Mouse (Mus musculus) ES-Bruce4 (cell line): ENCODE measurements around the gene Naa40. TPM values are rescaled to one million over a fixed set of nuclear protein-coding genes. Genes with fewer than 3 reads are reported as not detected.

ENCODE experiments used
- H3K27ac ChIP-seq: 2 replicates; pipeline ENCODE4 v1.5.1; 2012; ENCODE audit warnings: low read length, inconsistent platforms; ENCODE audit not compliant: insufficient read depth
- H3K27me3 ChIP-seq: 2 replicates; pipeline ENCODE4 v1.6.1; 2012; ENCODE audit warnings: mild to moderate bottlenecking, low read length, inconsistent platforms; ENCODE audit not compliant: control insufficient read depth, poor library complexity, insufficient read depth, severe bottlenecking
- H3K36me3 ChIP-seq: 2 replicates; pipeline ENCODE4 v1.6.1; 2012; ENCODE audit warnings: inconsistent platforms, mild to moderate bottlenecking, low read length, moderate library complexity; ENCODE audit not compliant: control insufficient read depth, poor library complexity, insufficient read depth, severe bottlenecking
- H3K4me1 ChIP-seq: one replicate; pipeline ENCODE4 v1.8.1; 2011; ENCODE audit warnings: low read length; ENCODE audit not compliant: control insufficient read depth, insufficient read depth
- H3K4me3 ChIP-seq: 2 replicates; pipeline ENCODE4 v1.5.1; 2011; ENCODE audit warnings: low read depth, mild to moderate bottlenecking, low read length
- H3K9ac ChIP-seq: 2 replicates; pipeline ENCODE4 v1.6.1; 2012; ENCODE audit warnings: low read depth, mild to moderate bottlenecking, inconsistent platforms; ENCODE audit not compliant: poor library complexity, severe bottlenecking
- H3K9me3 ChIP-seq: replicated peaks from 2 replicates; pipeline ENCODE4 v1.6.1; 2012; ENCODE audit warnings: mild to moderate bottlenecking, low read length, inconsistent platforms; ENCODE audit not compliant: control insufficient read depth, poor library complexity, insufficient read depth, severe bottlenecking
- CTCF ChIP-seq: IDR thresholded peaks from one replicate; pipeline ENCODE4 v1.8.1; 2011; ENCODE audit warnings: low read depth, low read length
- EP300 ChIP-seq: IDR thresholded peaks from 2 replicates; pipeline ENCODE4 v1.6.1; 2011; ENCODE audit warnings: low read depth, low read length; ENCODE audit not compliant: insufficient read depth
- POLR2A ChIP-seq: IDR thresholded peaks from one replicate; pipeline ENCODE4 v1.8.1; 2011; ENCODE audit warnings: low read length; ENCODE audit not compliant: insufficient read depth
- polyA plus RNA-seq: library from polyadenylated mRNA; stranded (reverse); fragments of >200 nt; gene quantifications from 2 replicates; pipeline ENCODE4 v1.2.4, GENCODE M21; 2011; ENCODE audit warnings: low read depth; ENCODE audit not compliant: missing spikeins, insufficient read depth, insufficient read length

Naa40 gene
- polyA plus RNA-seq, 1 experiment = 41.0 TPM

- no peaks in the 10 kb centered on the region for H3K36me3 ChIP-seq
- no peaks in the 10 kb centered on the region for H3K9me3 ChIP-seq
- no peak overlapping the region for H3K4me3 ChIP-seq
- no peaks in the 10 kb centered on the region for H3K27me3 ChIP-seq
- TF ChIP-seq EP300 = peak; percentile 69
- no peak for TF ChIP-seq POLR2A
- no peak for TF ChIP-seq CTCF
- H3K9ac ChIP-seq = no peak overlapping the region
- peaks cover 5% of the 10 kb centered on the region for H3K4me1 ChIP-seq
- H3K27ac ChIP-seq = peak overlapping the region; percentile 26; the same call in 1 of the 2 replicates
Measured at GRCm38 (mm10) chr19:7261476-7261875, 20.5 kb upstream of the Naa40 start.

GRCm38 (mm10) chr19:7257881-7258280 is 16.9 kb upstream of the Naa40 start:
- H3K27me3 ChIP-seq = no peaks in the 10 kb centered on the region
- H3K4me1 ChIP-seq = no peaks in the 10 kb centered on the region
- H3K9me3 ChIP-seq = no peaks in the 10 kb centered on the region
- peak overlapping the region; percentile 60 for H3K27ac ChIP-seq
- no peak overlapping the region for H3K9ac ChIP-seq
- TF ChIP-seq EP300 (0 out of 2 replicates have a peak, but pooled peaks have one; percentile 52), CTCF (no peak)
- 0 out of 2 replicates have a peak overlapping the region, but pooled peaks have one; percentile 10 for H3K4me3 ChIP-seq
- H3K36me3 ChIP-seq = no peaks in the 10 kb centered on the region

- Histone ChIP-seq H3K9me3 (no peaks in the 10 kb centered on the region), H3K9ac (no peak overlapping the region), H3K4me3 (no peak overlapping the region), H3K4me1 (peaks cover 2% of the 10 kb centered on the region), H3K27ac (no peak overlapping the region), H3K36me3 (no peaks in the 10 kb centered on the region), H3K27me3 (no peaks in the 10 kb centered on the region)
- TF ChIP-seq EP300 (no peak), POLR2A (no peak), CTCF (no peak)
Measured at GRCm38 (mm10) chr19:7246021-7246420, 5.0 kb upstream of the Naa40 start.

GRCm38 (mm10) chr19:7240291-7240690 is 692 bp downstream of the Naa40 start:
- Histone ChIP-seq H3K4me1 (peaks cover 2% of the 10 kb centered on the region), H3K4me3 (peak overlapping the region; percentile 93), H3K9me3 (no peaks in the 10 kb centered on the region), H3K9ac (peak overlapping the region; percentile 79), H3K27ac (no peak overlapping the region), H3K27me3 (no peaks in the 10 kb centered on the region), H3K36me3 (peaks cover 4% of the 10 kb centered on the region)
- TF ChIP-seq CTCF = no peak

- H3K9ac ChIP-seq = peak overlapping the region; percentile 79
- peak overlapping the region; percentile 93; the same call in 1 of the 2 replicates for H3K4me3 ChIP-seq
- TF ChIP-seq POLR2A = no peak
- TF ChIP-seq EP300 = no peak
- no peak for TF ChIP-seq CTCF
- H3K9me3 ChIP-seq = no peaks in the 10 kb centered on the region
- no peak overlapping the region for H3K27ac ChIP-seq
- no peaks in the 10 kb centered on the region for H3K27me3 ChIP-seq
- H3K36me3 ChIP-seq = peaks cover 4% of the 10 kb centered on the region
- peaks cover 2% of the 10 kb centered on the region for H3K4me1 ChIP-seq
Measured at GRCm38 (mm10) chr19:7239574-7239973, 1.4 kb downstream of the Naa40 start.

GRCm38 (mm10) chr19:7236742-7237141 is 4.2 kb downstream of the Naa40 start:
- H3K9ac ChIP-seq = no peak overlapping the region
- no peaks in the 10 kb centered on the region for H3K4me1 ChIP-seq
- H3K27me3 ChIP-seq = no peaks in the 10 kb centered on the region
- peaks cover 16% of the 10 kb centered on the region for H3K36me3 ChIP-seq
- no peak for TF ChIP-seq EP300
- no peak for TF ChIP-seq CTCF
- TF ChIP-seq POLR2A = no peak
- no peak overlapping the region for H3K27ac ChIP-seq
- H3K9me3 ChIP-seq = no peaks in the 10 kb centered on the region
- H3K4me3 ChIP-seq = no peak overlapping the region

- TF ChIP-seq EP300 (no peak), CTCF (no peak), POLR2A (no peak)
- Histone ChIP-seq H3K27ac (no peak overlapping the region), H3K9me3 (no peaks in the 10 kb centered on the region), H3K36me3 (peaks cover 24% of the 10 kb centered on the region), H3K4me1 (no peaks in the 10 kb centered on the region), H3K27me3 (no peaks in the 10 kb centered on the region), H3K4me3 (no peak overlapping the region), H3K9ac (no peak overlapping the region)
Measured at GRCm38 (mm10) chr19:7236011-7236410, 5.0 kb downstream of the Naa40 start.
